Mouse (Mus musculus): Measurements from ENCODE around the gene Prss45. TPM values are rescaled to one million over a fixed set of nuclear protein-coding genes. Genes with fewer than 3 reads are reported as not detected.

Prss45 gene
- total RNA-seq, 1 experiment from 2014 or later = not detected

- no peak for ATAC-seq (ENCODE audit: extremely low read depth, insufficient number of reproducible peaks, low FRiP score, poor library complexity, severe bottlenecking)
Observed at GRCm38 (mm10) chr9:110890026-110890783, 55.8 kb downstream of the Prss45 start.

Other genes with a start within 250 kb of the Prss45 start
- 13.8 and 14.0 TPM in 2 replicates for gene Nradd, start 210.1 kb upstream of the Prss45 start, total RNA-seq (2017)
- 110 and 138 TPM in 2 replicates for gene Nbeal2, start 180.4 kb upstream of the Prss45 start, total RNA-seq (2017)
- gene Ccdc12, start 178.1 kb upstream of the Prss45 start, total RNA-seq (2017) = 123 and 125 TPM in 2 replicates
- not detected in 2 replicates for gene Myl3, start 92.7 kb upstream of the Prss45 start, total RNA-seq (2017)
- not detected in 2 replicates for gene Pth1r, start 87.4 kb upstream of the Prss45 start, total RNA-seq (2017)
- gene Prss42, start 36.4 kb upstream of the Prss45 start, total RNA-seq (2017) = not detected in 2 replicates
- not detected in 2 replicates for gene Prss44, start 20.6 kb upstream of the Prss45 start, total RNA-seq (2017)
- not detected in 2 replicates for gene Prss43, start 7.9 kb upstream of the Prss45 start, total RNA-seq (2017)
- gene Prss46, start 9.9 kb downstream of the Prss45 start, total RNA-seq (2017) = not detected in 2 replicates
- gene Prss50, start 23.4 kb downstream of the Prss45 start, total RNA-seq (2017) = not detected in 2 replicates
- gene Als2cl, start 45.3 kb downstream of the Prss45 start, total RNA-seq (2017) = 16.4 and 18.2 TPM in 2 replicates
- 2.6 and 2.9 TPM in 2 replicates for gene Tmie, start 45.5 kb downstream of the Prss45 start, total RNA-seq (2017)
- gene Fam240a, start 82.3 kb downstream of the Prss45 start, total RNA-seq (2017) = 1.4 TPM in 1 of 2 replicates, not detected in the other
- gene Tdgf1, start 111.6 kb downstream of the Prss45 start, total RNA-seq (2017) = 0.49 and 1.0 TPM in 2 replicates
- gene Lrrc2, start 117.0 kb downstream of the Prss45 start, total RNA-seq (2017) = not detected in 2 replicates
- gene Rtp3, start 156.0 kb downstream of the Prss45 start, total RNA-seq (2017) = not detected in 2 replicates
- gene Ltf, start 184.7 kb downstream of the Prss45 start, total RNA-seq (2017) = 19.4 and 33.3 TPM in 2 replicates
- gene Ccrl2, start 222.9 kb downstream of the Prss45 start, total RNA-seq (2017) = 12.0 and 12.5 TPM in 2 replicates